Mouse (Mus musculus) embryonic facial prominence, embryonic 15.5 days (tissue): ENCODE results near the gene Tpst1. TPM values are rescaled to one million over a fixed set of nuclear protein-coding genes. Genes with fewer than 3 reads are reported as not detected.
"Not testable (repeated sequence)": the region's sequence is repeated elsewhere in the genome, so short reads cannot be mapped to it uniquely, and the experiment has no call there.

Experiments
- ATAC-seq: fragments of 200-750 bp; cut with Nextera tagmentation; 2 replicates; pipeline ENCODE4 v1.8.0; 2017; ENCODE audit warnings: low read depth, moderate TSS enrichment; ENCODE audit not compliant: insufficient number of reproducible peaks, low FRiP score, low TSS enrichment
- H3K27ac ChIP-seq: fragments of 300-500 bp; sonication (generic); replicated peaks from 2 replicates; pipeline ENCODE4 v1.5.1; 2015; ENCODE audit warnings: mild to moderate bottlenecking, inconsistent platforms
- H3K27me3 ChIP-seq: fragments of 300-500 bp; sonication (generic); 2 replicates; pipeline ENCODE4 v1.6.1; 2015; ENCODE audit warnings: inconsistent platforms
- H3K36me3 ChIP-seq: fragments of 300-500 bp; sonication (generic); 2 replicates; pipeline ENCODE4 v1.6.1; 2015; ENCODE audit warnings: mild to moderate bottlenecking, inconsistent platforms
- H3K4me1 ChIP-seq: fragments of 300-500 bp; sonication (generic); 2 replicates; pipeline ENCODE4 v1.6.1; 2015; ENCODE audit warnings: inconsistent platforms
- H3K4me2 ChIP-seq: fragments of 300-500 bp; sonication (generic); replicated peaks from 2 replicates; pipeline ENCODE4 v1.6.1; 2015; ENCODE audit warnings: mild to moderate bottlenecking, inconsistent platforms
- H3K4me3 ChIP-seq: fragments of 300-500 bp; sonication (generic); replicated peaks from 2 replicates; pipeline ENCODE4 v1.5.1; 2015; ENCODE audit warnings: mild to moderate bottlenecking, inconsistent platforms
- H3K9ac ChIP-seq: fragments of 300-500 bp; sonication (generic); 2 replicates; pipeline ENCODE4 v1.6.1; 2015; ENCODE audit warnings: inconsistent platforms
- H3K9me3 ChIP-seq: fragments of 300-500 bp; sonication (generic); replicated peaks from 2 replicates; pipeline ENCODE4 v1.6.1; 2016; ENCODE audit warnings: inconsistent platforms
- WGBS: fragments of 180-500 bp; shearing (Covaris S2); methylation state at CpG from one replicate; pipeline ENCODE4 v1.1.7; 2015; 5-methylcytosine and 5-hydroxymethylcytosine counted together
- polyA plus RNA-seq: library from polyadenylated mRNA; unstranded; fragments of >200 nt; fragmentation: Nextera tagmentation; extraction: Ambion mirVana; gene quantifications from 2 replicates; pipeline ENCODE4 v1.2.1, GENCODE M21; 2015

Tpst1 gene
- polyA plus RNA-seq: 99.2 and 111 TPM in 2 replicates

- Histone ChIP-seq H3K27me3 (no peaks in the 10 kb centered on the region), H3K27ac (no peak within 1 kb of the TSS), H3K36me3 (no peaks in the 10 kb centered on the region), H3K9ac (no peak within 1 kb of the TSS), H3K4me2 (no peak within 1 kb of the TSS), H3K4me3 (no peak within 1 kb of the TSS), H3K9me3 (no peaks in the 10 kb centered on the region), H3K4me1 (0 out of 2 replicates have a peak, but pooled peaks cover 4% of the 10 kb centered on the region)
- no peak for ATAC-seq
- 93% methylated on average over 6 of the region's 6 CpGs for WGBS
Measured at GRCm38 (mm10) chr5:130073026-130073425, at the start of gene Tpst1. TSS of gene Tpst1 (plus strand) at chr5:130073326.

- H3K4me3 ChIP-seq: peak overlapping the region; percentile 60
- peak; percentile 88 for ATAC-seq
- H3K27me3 ChIP-seq: 0 out of 2 replicates have a peak, but pooled peaks cover 3% of the 10 kb centered on the region
Measured at GRCm38 (mm10) chr5:130023767-130024539, 49.2 kb upstream of the Tpst1 start.

GRCm38 (mm10) chr5:130027134-130027533 is 46.0 kb upstream of the Tpst1 start:
- Histone ChIP-seq H3K27me3 (0 out of 2 replicates have a peak, but pooled peaks cover 3% of the 10 kb centered on the region), H3K4me3 (no peak overlapping the region), H3K9ac (no peak overlapping the region), H3K36me3 (no peaks in the 10 kb centered on the region), H3K9me3 (no peaks in the 10 kb centered on the region), H3K4me2 (no peak overlapping the region), H3K27ac (no peak overlapping the region), H3K4me1 (peaks cover 13% of the 10 kb centered on the region; the same call in 1 of the 2 replicates)
- ATAC-seq: no peak
- 71% methylated on average over 5 of the region's 5 CpGs for WGBS

More at GRCm38 (mm10) chr5:130023767-130024539, 49.2 kb upstream of the Tpst1 start:
- peaks cover 15% of the 10 kb centered on the region for H3K4me1 ChIP-seq
- H3K9ac ChIP-seq: peak overlapping the region; percentile 39
- peak overlapping the region; percentile 84 for H3K27ac ChIP-seq
- peak overlapping the region; percentile 87 for H3K4me2 ChIP-seq
- under 1% methylated on average over 32 of the region's 32 CpGs for WGBS
- no peaks in the 10 kb centered on the region for H3K9me3 ChIP-seq
- H3K36me3 ChIP-seq: no peaks in the 10 kb centered on the region

GRCm38 (mm10) chr5:130027696-130028095 is 45.4 kb upstream of the Tpst1 start:
- Histone ChIP-seq H3K4me2 (no peak overlapping the region), H3K27ac (no peak overlapping the region), H3K36me3 (no peaks in the 10 kb centered on the region), H3K9me3 (no peaks in the 10 kb centered on the region), H3K4me3 (no peak overlapping the region), H3K27me3 (0 out of 2 replicates have a peak, but pooled peaks cover 3% of the 10 kb centered on the region), H3K9ac (no peak overlapping the region), H3K4me1 (peaks cover 13% of the 10 kb centered on the region; the same call in 1 of the 2 replicates)
- 90% methylated on average over 7 of the region's 7 CpGs for WGBS
- no peak for ATAC-seq

- Histone ChIP-seq H3K36me3 (no peaks in the 10 kb centered on the region), H3K27ac (peak within 1 kb of the TSS; percentile 94), H3K4me2 (peak within 1 kb of the TSS; percentile 66), H3K9me3 (no peaks in the 10 kb centered on the region), H3K27me3 (0 out of 2 replicates have a peak, but pooled peaks cover 3% of the 10 kb centered on the region), H3K9ac (peak within 1 kb of the TSS; percentile 78), H3K4me3 (peak within 1 kb of the TSS; percentile 78), H3K4me1 (0 out of 2 replicates have a peak, but pooled peaks cover 8% of the 10 kb centered on the region)
- peak; percentile 81 for ATAC-seq
- WGBS: 1% methylated on average over 51 of the region's 51 CpGs
Measured at GRCm38 (mm10) chr5:130029142-130029897, 43.8 kb upstream of the Tpst1 start, which contains the start of the genes Asl and Crcp. TSS of gene Asl (minus strand) at chr5:130029247. TSS of gene Crcp (plus strand) at chr5:130029290.

GRCm38 (mm10) chr5:130031410-130032390 is 41.4 kb upstream of the Tpst1 start:
- Histone ChIP-seq H3K4me1 (0 out of 2 replicates have a peak, but pooled peaks cover 8% of the 10 kb centered on the region), H3K4me3 (no peak overlapping the region), H3K27me3 (0 out of 2 replicates have a peak, but pooled peaks cover 3% of the 10 kb centered on the region), H3K9me3 (no peaks in the 10 kb centered on the region), H3K27ac (no peak overlapping the region), H3K4me2 (no peak overlapping the region), H3K9ac (no peak overlapping the region), H3K36me3 (0 out of 2 replicates have a peak, but pooled peaks cover 8% of the 10 kb centered on the region)
- 83% methylated on average over 19 of the region's 19 CpGs for WGBS
- ATAC-seq: no peak

GRCm38 (mm10) chr5:130033869-130034268 is 39.3 kb upstream of the Tpst1 start:
- ATAC-seq: no peak
- Histone ChIP-seq H3K36me3 (peaks cover 18% of the 10 kb centered on the region; the same call in 1 of the 2 replicates), H3K27me3 (no peaks in the 10 kb centered on the region), H3K27ac (no peak overlapping the region), H3K4me3 (no peak overlapping the region), H3K4me1 (0 out of 2 replicates have a peak, but pooled peaks cover 8% of the 10 kb centered on the region), H3K9me3 (no peaks in the 10 kb centered on the region), H3K9ac (no peak overlapping the region), H3K4me2 (no peak overlapping the region)
- WGBS: 83% methylated on average over 2 of the region's 2 CpGs

- not testable (repeated sequence) for H3K4me3 ChIP-seq, H3K27ac ChIP-seq, H3K9me3 ChIP-seq, H3K4me2 ChIP-seq, H3K9ac ChIP-seq, H3K4me1 ChIP-seq, H3K27me3 ChIP-seq, ATAC-seq
- H3K36me3 ChIP-seq: peaks cover 35% of the 10 kb centered on the region
- WGBS: 63% methylated on average over 2 of the region's 2 CpGs
Measured at GRCm38 (mm10) chr5:130036300-130036699, 36.8 kb upstream of the Tpst1 start.

- 0 out of 2 replicates have a peak, but pooled peaks have one; percentile 47 for ATAC-seq
- WGBS: 61% methylated on average over 19 of the region's 19 CpGs
- Histone ChIP-seq H3K27me3 (no peaks in the 10 kb centered on the region), H3K9me3 (no peaks in the 10 kb centered on the region), H3K4me2 (no peak overlapping the region), H3K4me1 (no peaks in the 10 kb centered on the region), H3K4me3 (no peak overlapping the region), H3K9ac (no peak overlapping the region), H3K36me3 (peaks cover 50% of the 10 kb centered on the region), H3K27ac (no peak overlapping the region)
Measured at GRCm38 (mm10) chr5:130037752-130038455, 35.2 kb upstream of the Tpst1 start.

GRCm38 (mm10) chr5:130040797-130041196 is 32.3 kb upstream of the Tpst1 start:
- Histone ChIP-seq H3K9me3 (no peaks in the 10 kb centered on the region), H3K9ac (no peak overlapping the region), H3K36me3 (peaks cover 53% of the 10 kb centered on the region), H3K4me2 (no peak overlapping the region), H3K4me1 (no peaks in the 10 kb centered on the region), H3K27me3 (no peaks in the 10 kb centered on the region), H3K27ac (no peak overlapping the region), H3K4me3 (no peak overlapping the region)
- ATAC-seq: no peak
- WGBS: 91% methylated on average over 4 of the region's 4 CpGs
